Mouse (Mus musculus): ENCODE measurements around the gene Asz1.

Gene Asz1

DNA sequence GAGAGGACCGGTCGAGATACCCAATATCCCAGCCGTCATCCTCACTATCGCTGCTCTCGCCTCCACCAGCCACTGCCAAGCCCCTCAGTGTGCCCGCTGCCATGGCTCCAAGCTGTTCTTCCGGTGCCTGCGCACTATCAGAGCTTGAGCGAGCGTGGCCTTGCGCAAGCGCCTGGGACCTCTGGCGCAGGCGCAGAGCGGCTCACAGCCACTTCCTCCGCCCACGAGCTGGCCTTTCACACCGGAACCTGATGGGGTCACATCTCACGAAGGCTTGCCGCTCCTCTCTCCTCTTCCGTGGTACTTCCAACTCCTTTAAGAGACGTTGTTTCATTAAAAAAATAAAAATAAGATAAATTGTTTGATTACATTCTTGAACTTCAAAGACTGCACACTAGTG lies at the start of gene Asz1:
Asz1 (minus strand) TSS at position 128 of the 400 bp plus-strand sequence.
- DNase-seq = no peak

DNA sequence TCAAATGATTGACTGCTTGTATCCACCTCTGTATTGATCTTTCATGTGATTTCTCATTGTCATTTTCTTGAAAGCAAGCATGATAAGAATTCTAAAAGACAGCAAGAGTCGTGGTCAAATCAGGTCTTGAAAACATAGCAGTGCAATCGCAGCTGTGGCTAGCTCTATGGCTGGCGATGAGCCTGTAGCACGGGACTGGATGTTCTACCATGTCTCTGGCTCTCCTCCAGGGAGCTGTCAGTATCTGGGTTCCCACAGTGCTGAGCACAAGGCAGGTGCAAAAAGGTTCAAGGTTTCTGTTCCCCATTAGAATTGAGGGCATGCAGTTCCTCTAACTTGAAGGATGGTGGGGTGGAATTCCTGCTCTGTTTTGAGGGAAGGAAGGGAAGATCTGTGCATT lies 44.2 kb upstream of the Asz1 start:
- no peak for DNase-seq

DNA sequence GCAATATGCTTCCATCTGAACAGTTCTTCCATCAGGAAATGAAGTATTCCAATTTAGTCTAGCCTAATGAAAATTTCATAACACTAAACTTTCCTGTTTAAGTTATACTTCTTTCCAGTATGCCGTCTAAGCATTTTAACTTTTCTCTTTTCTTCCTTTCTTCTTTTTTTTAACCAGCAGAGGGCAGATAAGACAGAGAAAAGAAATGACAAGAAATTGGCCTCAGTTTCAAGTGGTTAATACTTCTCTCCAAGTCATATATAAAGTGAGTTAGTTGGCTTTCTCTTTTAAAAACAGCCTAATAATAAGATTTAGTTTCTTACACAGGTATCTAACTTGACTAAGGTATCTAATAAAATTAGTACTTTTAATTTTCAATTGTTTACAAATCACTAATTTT lies 26.4 kb upstream of the Asz1 start:
- no peak for DNase-seq

DNA sequence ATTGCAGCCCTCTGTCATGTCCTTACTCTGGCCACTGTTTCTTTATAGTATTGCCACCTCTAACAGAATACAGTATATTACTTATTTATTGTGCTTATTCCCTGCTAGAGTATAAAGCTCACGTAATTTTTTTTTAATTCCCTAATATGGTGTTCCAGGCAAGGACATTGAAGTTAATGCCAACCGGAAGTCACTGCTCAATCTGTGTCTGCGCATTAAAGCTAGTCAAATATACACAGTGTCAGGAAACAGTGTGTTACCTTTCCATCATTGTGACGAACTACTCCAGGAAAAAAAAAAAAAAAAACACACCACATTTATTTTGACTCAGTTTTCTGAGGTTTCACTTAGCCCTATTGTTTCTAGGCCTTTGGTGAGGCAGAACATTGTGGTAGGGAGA lies 19.2 kb upstream of the Asz1 start:
- DNase-seq = no peak

DNA sequence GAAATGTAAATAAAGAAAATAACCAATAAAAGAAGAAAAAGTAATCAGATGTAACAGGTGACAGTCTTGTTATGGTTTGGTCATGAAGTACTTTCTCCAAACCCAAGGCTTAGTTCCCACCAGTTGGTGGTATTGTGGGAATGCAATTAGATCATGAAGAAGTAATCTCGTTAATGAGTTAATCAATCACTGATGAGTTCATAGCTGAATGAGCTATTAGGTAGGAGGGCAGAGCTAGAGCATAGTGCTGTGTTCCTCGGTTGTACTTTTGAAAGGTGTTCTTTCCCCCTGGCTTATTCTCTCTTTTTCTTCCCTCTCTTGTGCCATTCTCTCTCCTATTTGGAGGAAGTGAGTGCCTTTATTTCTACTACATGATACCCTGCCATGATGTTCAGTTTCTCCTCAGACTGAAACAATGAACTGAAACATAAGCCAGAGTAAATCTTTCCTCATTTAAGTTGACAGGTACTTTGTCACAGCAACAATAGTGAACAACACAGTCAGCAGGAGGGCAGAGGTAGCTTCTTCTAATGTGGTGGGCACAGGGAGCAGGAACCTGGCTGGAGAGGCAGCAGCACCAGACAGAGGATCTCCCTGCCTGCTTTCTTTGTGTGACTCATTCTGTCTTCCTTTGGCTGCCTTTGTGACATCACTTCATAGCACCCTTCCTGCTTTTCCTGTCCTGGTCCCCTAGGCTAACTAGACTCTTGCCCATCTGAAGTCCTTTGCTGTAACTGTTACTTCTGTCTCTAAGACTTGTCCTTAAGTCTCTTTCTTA lies 18.5 kb upstream of the Asz1 start:
- no peak for DNase-seq

DNA sequence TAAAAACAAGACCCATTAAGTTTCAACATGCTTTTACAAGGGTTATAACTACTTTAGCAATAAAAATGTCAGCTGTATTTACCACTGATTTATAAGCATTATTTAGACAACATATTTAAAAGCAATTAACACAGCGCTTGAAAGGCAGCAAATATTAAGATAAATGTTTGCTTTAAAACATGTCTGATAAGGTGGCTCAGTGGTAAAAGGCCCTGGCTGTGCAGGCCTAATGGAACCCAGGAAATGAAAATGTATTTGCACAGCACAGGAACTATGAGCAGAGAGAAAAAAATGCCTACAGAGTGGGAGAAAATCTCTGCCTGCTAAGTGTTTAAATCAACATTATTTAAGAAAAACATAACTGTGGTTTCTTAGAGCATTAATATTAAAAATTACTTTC lies 12.0 kb downstream of the Asz1 start:
- DNase-seq = no peak

DNA sequence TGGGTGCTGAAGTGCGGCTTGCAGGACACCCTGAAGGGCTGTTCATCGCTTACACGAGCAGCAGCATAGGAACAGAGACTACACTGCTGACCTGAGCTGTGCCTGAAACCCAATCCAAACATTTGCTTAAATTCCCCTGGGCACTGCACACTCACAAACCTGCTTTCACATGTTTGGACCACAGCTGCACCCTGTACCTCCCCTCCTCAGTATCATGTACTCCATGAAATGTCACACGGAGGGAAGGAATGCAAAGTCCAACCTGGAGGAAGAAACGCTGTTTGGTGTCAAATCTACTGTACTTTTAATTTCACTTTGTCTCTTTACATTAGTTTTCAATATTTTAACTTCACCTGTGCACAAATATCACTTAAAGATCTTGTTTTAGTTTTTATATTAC lies 19.8 kb downstream of the Asz1 start:
- no peak for DNase-seq

DNA sequence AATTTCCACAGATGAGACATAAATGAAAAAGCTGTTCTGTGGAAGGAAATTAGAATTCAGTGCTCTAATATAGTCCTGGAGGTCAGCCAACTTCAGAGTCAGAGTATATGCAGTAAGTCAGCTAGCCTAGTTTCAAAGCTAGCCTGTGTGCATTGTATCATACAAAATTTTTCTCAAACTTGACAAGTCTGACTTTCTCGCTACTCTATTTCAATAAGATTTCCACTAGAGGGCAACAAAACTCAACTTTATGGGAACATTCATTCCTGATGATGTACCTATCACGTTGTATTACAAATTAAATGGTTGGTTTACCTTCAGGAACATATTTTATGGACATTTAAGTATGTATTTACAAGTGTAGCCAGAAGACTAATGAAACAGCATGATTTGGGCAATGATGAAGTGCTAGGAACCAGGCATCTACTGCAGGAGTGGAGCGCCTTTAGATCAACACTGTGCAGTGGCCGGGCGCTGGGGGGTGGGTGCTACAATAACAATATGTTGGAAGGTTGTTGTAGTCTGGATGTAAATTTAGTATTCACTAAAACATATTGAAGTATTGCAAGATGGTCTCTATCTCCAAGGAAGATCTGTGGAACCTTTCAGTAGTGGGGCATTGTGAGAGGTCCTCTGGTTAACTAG lies 21.6 kb downstream of the Asz1 start:
- no peak for DNase-seq

DNA sequence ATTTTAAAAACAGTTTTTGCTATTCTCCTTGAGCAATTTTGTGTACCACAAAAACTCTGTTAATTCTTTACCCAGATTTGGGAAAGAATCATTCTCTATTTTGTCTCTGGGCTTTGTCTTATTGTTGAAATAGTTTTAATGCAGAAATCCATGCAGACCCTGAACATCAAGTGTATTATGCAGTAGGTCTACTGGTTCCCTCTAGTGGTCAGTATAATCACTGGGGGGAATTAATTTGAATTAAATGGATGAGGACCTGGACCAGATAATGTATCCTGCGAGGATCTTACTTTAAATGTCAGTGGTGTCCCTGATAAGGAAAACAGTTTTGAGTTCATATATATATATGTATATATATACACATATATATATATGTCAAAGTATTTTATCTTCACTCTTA lies 30.2 kb downstream of the Asz1 start:
- DNase-seq = peak; percentile 17

DNA sequence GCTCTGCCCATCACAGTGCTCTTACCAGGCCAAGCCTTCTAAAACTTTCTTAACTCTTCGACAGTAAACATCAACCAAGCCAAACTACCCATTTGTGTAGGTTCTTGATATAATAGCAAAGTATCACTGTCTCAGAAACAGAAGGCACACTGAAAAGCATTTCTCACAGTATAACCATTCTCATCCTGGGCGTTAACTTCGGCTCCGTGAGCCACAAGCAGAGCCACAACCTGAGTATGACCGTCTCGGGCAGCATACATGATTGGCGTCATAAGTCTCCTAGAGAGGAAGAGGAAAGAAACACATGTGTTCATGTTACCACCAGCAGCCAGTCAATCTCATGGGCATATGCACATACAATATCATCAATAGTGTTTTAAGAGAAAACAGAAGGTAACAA lies 31.9 kb downstream of the Asz1 start:
- no peak for DNase-seq

DNA sequence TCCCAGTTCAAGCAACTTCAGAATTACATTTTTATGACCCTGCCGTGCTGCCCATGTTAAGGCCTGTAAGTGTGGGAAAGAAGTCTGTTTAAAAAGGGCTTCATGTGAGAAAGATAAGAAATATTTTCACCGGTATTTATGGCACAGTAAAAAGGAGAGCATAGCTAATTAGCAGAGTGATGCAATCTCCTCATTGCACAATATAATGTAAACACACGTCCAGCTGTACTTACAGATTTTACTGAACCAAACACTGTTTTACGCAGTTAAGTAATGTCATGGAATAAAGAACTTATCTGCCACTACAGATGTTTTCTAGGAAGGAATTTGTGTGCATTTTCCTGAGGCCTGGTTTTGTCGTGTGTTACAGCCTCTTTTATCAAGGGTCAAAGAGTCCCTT lies 32.3 kb downstream of the Asz1 start:
- no peak for DNase-seq

DNA sequence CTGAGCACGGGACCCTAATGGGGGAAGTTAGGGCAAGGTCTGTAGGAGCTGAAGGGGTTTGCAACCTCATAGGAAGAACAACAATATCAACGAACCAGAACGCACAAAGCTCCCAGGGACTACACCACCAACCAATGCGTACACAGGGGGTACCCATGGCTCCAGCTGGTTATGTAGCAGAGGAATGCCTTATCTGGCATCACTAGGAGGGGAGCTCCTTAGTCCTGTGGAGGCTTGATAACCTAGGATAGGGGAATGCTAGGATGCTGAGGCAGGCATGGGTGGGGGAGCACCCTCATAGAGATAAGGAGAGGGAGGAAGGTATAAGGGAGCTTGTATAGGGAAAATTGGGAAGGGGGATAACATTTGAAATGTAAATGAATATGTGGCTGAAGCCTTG lies 51.0 kb downstream of the Asz1 start:
- no peak for DNase-seq

DNA sequence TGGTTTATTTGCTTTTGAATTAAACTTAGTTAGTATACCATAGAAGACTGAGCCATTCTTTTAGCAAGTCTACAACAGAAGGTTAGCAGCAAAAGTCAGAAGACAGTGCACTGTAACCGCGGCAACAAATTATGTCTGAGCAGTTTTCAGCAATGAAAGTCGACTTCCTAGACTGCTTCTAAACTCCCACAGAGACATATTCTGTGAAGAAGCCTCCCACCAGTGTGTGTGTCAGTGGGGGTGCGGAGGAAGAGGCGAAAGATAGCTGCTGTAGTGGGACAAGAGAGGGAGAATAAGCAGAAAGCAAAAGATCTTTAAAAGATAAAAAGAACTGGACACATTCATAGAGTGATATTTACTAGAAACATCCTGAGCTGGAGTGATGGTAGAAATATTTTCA lies 57.2 kb downstream of the Asz1 start:
- DNase-seq = no peak

DNA sequence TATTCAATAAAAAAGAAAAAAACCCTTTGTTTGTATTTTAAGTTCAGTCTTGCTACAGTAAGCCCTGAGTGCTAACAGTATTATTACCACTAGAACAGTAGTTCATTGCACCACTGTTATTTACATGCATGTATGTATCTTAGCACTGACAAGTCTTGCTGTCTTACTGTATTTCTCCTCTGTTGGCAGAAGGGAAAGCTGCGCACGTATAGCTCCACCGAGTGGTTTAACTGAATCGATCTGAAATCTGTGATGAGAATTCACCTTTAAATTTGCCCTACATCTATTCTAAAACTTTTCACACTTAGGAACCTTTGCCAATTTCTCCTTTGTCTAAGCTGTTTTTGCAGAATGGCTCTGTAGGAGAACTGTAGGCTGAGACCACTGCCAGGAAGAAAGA lies 64.6 kb downstream of the Asz1 start:
- DNase-seq = no peak

DNA sequence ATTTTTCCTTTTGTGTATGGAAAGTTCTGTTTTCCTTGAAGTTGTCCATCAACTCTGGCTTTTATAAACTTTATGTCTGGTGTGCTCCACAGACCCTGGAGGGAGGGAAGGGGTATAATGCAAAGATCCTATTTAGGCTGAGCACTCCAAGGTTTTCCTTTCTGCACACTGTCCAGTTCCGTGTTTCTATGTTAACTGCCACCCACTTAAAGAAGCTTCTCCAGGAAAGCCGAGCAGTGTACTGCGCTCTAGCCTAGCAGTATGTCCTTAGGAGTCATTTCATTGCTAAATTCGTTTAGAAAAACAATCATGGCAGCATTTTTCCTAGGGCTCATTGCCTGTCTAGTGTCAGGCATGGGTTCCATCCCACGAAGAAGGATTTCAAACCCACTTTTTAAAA lies 65.7 kb downstream of the Asz1 start:
- no peak for DNase-seq

DNA sequence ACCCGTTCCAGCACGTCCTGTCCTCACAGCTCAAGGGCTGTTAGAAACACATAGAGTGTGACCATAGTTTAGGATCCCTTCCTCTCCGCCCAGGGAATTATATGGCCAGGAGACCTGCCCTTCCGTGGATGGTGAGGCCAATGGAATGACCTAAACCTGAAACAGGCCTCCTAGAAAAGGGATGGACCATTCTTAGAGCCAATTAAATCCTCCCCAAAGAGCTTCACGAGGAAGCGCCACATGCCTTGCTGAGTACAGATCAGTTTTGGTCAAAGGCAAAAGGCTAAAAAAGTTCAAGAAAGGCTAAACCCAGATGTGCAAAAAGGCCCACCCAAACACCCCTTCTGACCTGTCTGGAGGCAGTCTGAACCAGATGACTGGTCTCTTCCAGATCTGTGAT lies 76.6 kb downstream of the Asz1 start:
- DNase-seq = no peak

DNA sequence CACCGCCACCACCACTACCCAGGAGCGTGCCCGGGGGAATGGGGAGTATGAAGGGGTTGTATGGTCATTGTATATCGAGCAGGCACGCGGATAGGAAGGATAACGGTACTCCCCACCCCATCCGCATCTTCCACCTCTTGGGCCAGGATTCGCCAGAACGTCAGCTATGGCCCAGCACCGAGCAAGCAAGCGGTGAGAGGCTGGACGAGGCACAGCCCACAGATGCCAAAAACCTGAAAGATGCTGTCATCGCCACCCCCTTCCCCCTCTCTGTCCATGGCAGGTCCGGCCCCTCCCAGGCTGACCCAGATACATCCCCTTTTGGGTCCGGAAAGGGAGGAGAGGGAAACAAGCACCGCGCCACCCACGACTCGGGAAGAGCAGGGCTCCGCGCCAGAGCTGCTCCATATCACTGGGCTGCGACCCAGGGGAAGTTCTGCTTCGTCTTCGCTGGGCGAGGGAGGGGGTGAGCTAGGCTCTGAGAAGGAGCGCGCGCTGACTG lies 77.3 kb downstream of the Asz1 start:
- DNase-seq = peak; percentile 84

DNA sequence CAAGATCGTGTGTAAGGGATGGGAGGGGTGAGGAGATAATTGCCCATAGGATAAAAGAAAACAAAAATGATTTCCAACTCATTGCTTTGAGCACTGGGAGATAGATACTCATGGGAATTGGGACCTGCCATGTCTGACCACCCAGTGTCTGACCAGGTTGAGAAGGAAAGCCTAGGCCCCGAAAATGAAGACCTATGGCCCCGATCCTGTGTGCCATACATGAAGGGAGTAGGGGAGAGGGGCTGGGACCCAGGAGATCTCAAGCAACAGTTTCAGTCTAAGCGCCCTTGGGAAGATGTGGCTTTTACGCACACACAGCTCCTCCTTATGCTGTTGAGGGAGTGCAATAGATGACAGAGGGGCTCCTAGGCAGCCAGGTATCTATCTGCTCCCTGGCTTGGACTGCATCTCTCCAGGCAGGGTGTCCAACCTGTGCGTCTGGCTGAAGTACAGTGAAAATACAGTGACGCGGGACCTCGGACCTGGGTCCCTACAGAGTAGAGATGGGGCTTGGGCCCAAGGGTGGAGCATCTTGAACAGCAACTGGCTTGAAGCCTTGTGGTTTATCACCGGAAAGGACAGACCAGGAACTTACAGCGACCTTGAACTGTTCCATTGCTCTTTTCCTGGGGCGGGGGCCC lies 77.9 kb downstream of the Asz1 start:
- no peak for DNase-seq

DNA sequence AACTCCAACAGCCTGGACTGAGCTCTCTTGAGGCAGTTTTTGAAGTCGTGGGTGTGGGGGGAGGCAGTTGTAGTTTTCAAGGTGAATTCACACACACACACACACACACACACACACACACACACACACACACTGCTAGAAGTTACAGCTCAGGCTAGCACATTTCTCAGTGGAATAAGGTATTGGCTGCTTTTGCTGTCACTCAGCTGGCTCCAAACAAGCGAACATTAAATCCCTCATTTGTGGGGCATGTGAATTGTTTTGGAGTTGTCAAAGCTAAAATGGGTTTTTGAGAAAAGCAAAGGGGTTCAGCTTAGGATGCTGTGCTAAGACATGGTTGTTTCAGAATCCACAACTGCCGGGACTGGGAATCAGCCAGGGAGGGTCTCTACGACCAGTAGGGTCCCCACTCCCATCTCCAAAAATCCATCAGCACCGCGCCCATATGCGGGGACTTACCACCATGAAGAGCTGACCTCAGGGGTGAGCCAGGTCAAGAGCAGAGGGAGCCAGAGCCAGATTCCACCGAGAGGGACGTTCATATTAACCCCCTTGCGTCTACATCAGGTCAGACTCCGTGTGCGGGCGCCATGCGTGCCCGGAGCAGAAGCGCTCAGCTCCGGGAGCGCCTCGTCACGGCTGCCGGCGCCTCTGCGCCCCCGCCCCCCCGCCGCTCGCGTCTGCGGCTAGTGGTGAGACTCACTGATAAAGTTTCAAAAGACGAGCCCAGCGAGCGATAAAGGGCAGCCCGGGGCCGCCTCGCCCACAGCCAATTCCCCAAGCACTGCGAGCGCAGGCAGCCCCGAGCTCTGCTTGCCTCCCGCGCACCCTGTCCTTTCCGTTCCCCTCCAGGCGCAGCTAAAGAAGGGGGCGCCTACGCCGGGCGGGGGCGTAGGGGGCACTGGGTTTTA lies 78.9 kb downstream of the Asz1 start, which contains the start of gene Wnt2:
Wnt2 (minus strand) TSS at position 840 of the 911 bp plus-strand sequence.
- DNase-seq = peak; percentile 29

DNA sequence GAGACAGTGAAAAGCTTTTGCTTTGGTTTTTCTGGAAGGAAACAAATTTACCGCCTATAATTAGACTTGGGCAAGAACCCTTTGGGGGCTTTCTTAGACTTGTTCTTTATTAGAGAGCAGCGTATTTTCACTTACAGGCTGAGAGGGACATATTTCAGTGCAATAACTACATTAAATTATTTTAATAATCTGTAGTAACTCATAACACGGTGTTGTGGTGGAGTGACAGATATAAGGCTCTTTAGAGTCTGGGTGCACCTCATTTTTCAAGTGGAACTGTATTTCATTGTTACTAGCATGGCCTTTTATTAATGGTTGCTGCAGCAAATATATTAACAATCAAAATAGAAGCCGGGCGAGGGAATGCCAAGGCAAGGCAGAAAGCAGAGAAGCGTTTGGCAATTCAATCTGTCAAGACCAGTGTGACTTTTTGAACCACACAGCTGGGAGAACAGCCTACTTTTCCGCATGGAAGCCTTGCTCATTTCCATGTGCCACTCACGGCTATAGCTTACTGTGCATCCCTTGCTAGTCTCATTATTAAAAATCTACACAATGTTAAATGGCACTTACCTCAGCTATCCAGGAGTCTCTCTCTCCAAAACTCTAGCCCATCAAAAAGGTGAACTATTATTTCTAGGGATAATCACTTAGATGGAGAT lies 84.6 kb downstream of the Asz1 start:
- no peak for DNase-seq

DNA sequence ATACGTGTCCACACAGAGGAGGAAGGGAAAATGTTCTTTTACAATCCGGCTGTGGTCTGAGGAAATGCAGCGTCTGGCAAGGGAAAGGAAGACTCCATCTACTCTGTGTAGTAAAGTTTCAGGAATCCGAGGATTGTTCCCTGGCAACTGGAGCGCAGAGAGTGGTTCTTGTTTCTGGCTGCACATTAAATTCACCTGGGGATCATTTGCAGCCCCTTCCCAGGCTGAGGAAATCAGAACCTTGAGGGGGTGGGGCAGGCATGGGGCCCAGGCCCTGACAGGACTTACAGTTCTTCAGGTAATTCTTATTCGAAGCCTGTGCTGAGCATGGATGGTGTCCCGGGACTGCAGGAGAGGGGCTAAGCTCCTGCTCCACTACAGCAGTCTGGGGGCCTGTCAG lies 95.5 kb downstream of the Asz1 start:
- no peak for DNase-seq

DNA sequence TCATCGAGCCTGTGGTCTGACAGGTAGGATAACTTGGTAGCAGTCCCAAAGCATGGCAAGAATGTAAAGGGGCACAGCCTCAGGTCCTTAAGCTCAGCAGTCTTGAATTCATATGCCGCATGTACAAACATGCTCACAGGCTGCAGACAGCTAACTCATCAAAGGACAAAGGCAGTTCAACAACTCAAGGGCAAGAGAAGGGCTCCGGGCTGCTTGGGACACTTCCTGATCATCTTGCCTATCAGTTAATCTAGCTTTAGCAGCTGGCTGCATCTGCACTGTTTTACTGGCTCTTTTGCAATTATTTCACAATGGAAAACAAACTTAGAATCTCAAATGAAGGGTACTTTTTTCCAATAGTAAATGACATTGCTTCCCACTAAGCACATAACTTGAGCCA lies 101.5 kb downstream of the Asz1 start:
- DNase-seq = peak; percentile 59

Data from lung, postnatal 10 days (tissue).